Mouse (Mus musculus): Measurements from ENCODE around the gene Fktn. TPM values are rescaled to one million over a fixed set of nuclear protein-coding genes. Genes with fewer than 3 reads are reported as not detected.
"Not testable (repeated sequence)": the region's sequence is repeated elsewhere in the genome, so short reads cannot be mapped to it uniquely, and the experiment has no call there.

The Fktn gene
- polyA plus RNA-seq, 1 experiment from 2014 or later = 13.6 TPM

DNA sequence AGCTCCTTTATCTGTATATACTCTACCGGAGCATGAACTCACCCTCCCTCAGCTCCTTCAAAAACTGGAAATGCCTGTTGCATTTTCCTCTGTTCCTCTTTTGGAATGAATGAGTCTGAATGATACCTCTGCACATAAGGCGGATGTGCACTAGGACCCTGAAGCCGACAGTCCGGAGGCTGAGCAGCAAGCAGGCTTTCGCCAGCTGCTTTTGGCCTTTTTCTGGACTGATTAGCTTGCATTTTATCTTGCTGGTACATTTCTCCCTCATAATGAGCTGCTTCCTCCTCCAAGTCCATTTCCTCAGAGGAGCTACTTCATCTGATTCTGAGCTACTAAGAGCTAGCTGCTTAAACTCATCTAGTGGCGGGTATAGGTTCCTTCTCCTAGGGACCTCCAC, 92.6 kb downstream of the Fktn start:
- not testable (repeated sequence) for H3K36me3 ChIP-seq (ENCODE audit: control insufficient read depth, insufficient read depth, low read length); H3K9ac ChIP-seq (ENCODE audit: low read depth, low read length); H3K4me1 ChIP-seq (ENCODE audit: control insufficient read depth, insufficient read depth, low read length); H3K9me3 ChIP-seq (ENCODE audit: control insufficient read depth, low read length); H3K27me3 ChIP-seq (replicated peaks; ENCODE audit: control insufficient read depth, insufficient read depth, low read length); H3K4me3 ChIP-seq (ENCODE audit: low read length); ATAC-seq; H3K27ac ChIP-seq (ENCODE audit: low read length); H3K4me2 ChIP-seq (ENCODE audit: low read depth, low read length)
- WGBS = 89% methylated on average over 6 of the region's 6 CpGs

GRCm38 (mm10) chr4:53818320-53818719, 104.5 kb downstream of the Fktn start:
- Histone ChIP-seq H3K4me2 (ENCODE audit: low read depth, low read length) (no peak overlapping the region), H3K9ac (ENCODE audit: low read depth, low read length) (no peak overlapping the region), H3K4me3 (ENCODE audit: low read length) (no peak overlapping the region), H3K36me3 (ENCODE audit: control insufficient read depth, insufficient read depth, low read length) (no peaks in the 10 kb centered on the region), H3K27me3 (replicated peaks; ENCODE audit: control insufficient read depth, insufficient read depth, low read length) (no peaks in the 10 kb centered on the region), H3K4me1 (ENCODE audit: control insufficient read depth, insufficient read depth, low read length) (no peaks in the 10 kb centered on the region), H3K9me3 (ENCODE audit: control insufficient read depth, low read length) (no peaks in the 10 kb centered on the region), H3K27ac (ENCODE audit: low read length) (no peak overlapping the region)
- 49% methylated on average over 5 of the region's 5 CpGs for WGBS
- no peak for ATAC-seq

DNA sequence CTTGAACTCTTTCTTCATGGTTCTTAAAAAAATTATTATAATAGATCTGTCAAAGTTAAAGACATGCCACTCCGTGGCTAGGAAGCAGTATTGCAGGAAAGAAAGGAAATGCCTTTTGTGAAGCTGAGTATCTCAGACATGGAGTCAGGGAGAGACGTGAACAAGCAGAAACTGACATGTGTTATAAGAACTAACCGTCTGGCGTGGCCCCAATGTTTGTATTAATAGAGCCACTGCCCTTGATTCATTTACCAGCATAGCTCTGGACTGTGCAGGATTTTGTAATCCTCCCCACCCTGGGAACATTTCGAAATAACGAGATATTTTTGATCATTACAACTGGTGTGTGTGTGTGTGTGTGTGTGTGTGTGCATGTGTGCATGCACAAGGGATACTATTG, 109.9 kb downstream of the Fktn start:
- WGBS = 35% methylated on average over 6 of the region's 6 CpGs
- Histone ChIP-seq H3K9ac (ENCODE audit: low read depth, low read length) (no peak overlapping the region), H3K27me3 (replicated peaks; ENCODE audit: control insufficient read depth, insufficient read depth, low read length) (no peaks in the 10 kb centered on the region), H3K36me3 (ENCODE audit: control insufficient read depth, insufficient read depth, low read length) (no peaks in the 10 kb centered on the region), H3K4me2 (ENCODE audit: low read depth, low read length) (no peak overlapping the region), H3K9me3 (ENCODE audit: control insufficient read depth, low read length) (no peaks in the 10 kb centered on the region), H3K27ac (ENCODE audit: low read length) (no peak overlapping the region), H3K4me1 (ENCODE audit: control insufficient read depth, insufficient read depth, low read length) (no peaks in the 10 kb centered on the region), H3K4me3 (ENCODE audit: low read length) (no peak overlapping the region)
- no peak for ATAC-seq

DNA sequence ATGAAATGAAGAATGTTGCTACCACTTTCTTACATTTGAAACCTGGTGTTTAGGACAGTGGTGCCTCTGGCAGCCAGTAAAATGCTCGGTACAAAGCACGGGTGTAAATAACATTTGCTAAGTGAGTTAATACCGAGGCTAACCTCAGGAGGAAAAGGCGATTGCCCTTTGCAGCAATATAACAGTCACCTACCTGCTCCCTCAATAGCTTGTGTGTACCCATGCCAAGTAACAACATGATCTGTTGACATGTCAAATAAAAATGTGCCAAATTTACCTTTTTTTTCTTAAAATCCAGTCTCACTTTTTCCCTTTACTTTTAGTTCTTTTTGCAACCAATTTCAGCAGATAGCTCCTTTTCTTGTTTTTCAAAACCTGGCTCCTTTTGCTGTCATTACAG, 111.0 kb downstream of the Fktn start:
- no peaks in the 10 kb centered on the region for H3K36me3 ChIP-seq (ENCODE audit: control insufficient read depth, insufficient read depth, low read length)
- H3K9me3 ChIP-seq (ENCODE audit: control insufficient read depth, low read length) = no peaks in the 10 kb centered on the region
- ATAC-seq = no peak
- no peak overlapping the region for H3K4me2 ChIP-seq (ENCODE audit: low read depth, low read length)
- 32% methylated on average over 4 of the region's 4 CpGs for WGBS
- H3K9ac ChIP-seq (ENCODE audit: low read depth, low read length) = no peak overlapping the region
- H3K4me1 ChIP-seq (ENCODE audit: control insufficient read depth, insufficient read depth, low read length) = no peaks in the 10 kb centered on the region
- no peak overlapping the region for H3K4me3 ChIP-seq (ENCODE audit: low read length)
- H3K27ac ChIP-seq (ENCODE audit: low read length) = no peak overlapping the region
- no peaks in the 10 kb centered on the region for H3K27me3 ChIP-seq (replicated peaks; ENCODE audit: control insufficient read depth, insufficient read depth, low read length)

GRCm38 (mm10) chr4:53825821-53826605, 112.2 kb downstream of the Fktn start, which contains the start of gene Tmem38b:
TSS of gene Tmem38b (plus strand) at chr4:53826045.
- Histone ChIP-seq H3K9ac (ENCODE audit: low read depth, low read length) (peak within 1 kb of the TSS; percentile 87), H3K9me3 (ENCODE audit: control insufficient read depth, low read length) (no peaks in the 10 kb centered on the region), H3K27ac (ENCODE audit: low read length) (no peak within 1 kb of the TSS; the same call in 1 of the 2 replicates), H3K4me1 (ENCODE audit: control insufficient read depth, insufficient read depth, low read length) (no peaks in the 10 kb centered on the region), H3K4me2 (ENCODE audit: low read depth, low read length) (peak within 1 kb of the TSS; percentile 71), H3K27me3 (replicated peaks; ENCODE audit: control insufficient read depth, insufficient read depth, low read length) (no peaks in the 10 kb centered on the region), H3K4me3 (ENCODE audit: low read length) (peak within 1 kb of the TSS; percentile 93), H3K36me3 (ENCODE audit: control insufficient read depth, insufficient read depth, low read length) (no peaks in the 10 kb centered on the region)
- ATAC-seq = peak; percentile 93
- under 1% methylated on average over 55 of the region's 55 CpGs for WGBS

- Histone ChIP-seq H3K27me3 (replicated peaks; ENCODE audit: control insufficient read depth, insufficient read depth, low read length) (no peaks in the 10 kb centered on the region), H3K9ac (ENCODE audit: low read depth, low read length) (peak overlapping the region; percentile 87), H3K4me3 (ENCODE audit: low read length) (peak overlapping the region; percentile 93), H3K4me1 (ENCODE audit: control insufficient read depth, insufficient read depth, low read length) (no peaks in the 10 kb centered on the region), H3K9me3 (ENCODE audit: control insufficient read depth, low read length) (no peaks in the 10 kb centered on the region), H3K27ac (ENCODE audit: low read length) (no peak overlapping the region), H3K36me3 (ENCODE audit: control insufficient read depth, insufficient read depth, low read length) (no peaks in the 10 kb centered on the region), H3K4me2 (ENCODE audit: low read depth, low read length) (peak overlapping the region; percentile 71)
- WGBS = 8% methylated on average over 11 of the region's 11 CpGs
- no peak for ATAC-seq
Observed at GRCm38 (mm10) chr4:53826641-53827248, 112.9 kb downstream of the Fktn start.

Other genes starting within 250 kb of the Fktn start
- gene Fsd1l, start 82.5 kb upstream of the Fktn start, polyA plus RNA-seq (2015; fragmentation: Nextera tagmentation; extraction: Ambion mirVana) = 9.2 and 12.4 TPM in 2 replicates
- 0.05 TPM in 1 of 2 replicates, not detected in the other for gene Tal2, start 65.7 kb downstream of the Fktn start, polyA plus RNA-seq (2015; fragmentation: Nextera tagmentation; extraction: Ambion mirVana)
- 7.3 and 7.8 TPM in 2 replicates for gene Tmem38b, start 112.0 kb downstream of the Fktn start, polyA plus RNA-seq (2015; fragmentation: Nextera tagmentation; extraction: Ambion mirVana)